In the genomic region with DNA sequence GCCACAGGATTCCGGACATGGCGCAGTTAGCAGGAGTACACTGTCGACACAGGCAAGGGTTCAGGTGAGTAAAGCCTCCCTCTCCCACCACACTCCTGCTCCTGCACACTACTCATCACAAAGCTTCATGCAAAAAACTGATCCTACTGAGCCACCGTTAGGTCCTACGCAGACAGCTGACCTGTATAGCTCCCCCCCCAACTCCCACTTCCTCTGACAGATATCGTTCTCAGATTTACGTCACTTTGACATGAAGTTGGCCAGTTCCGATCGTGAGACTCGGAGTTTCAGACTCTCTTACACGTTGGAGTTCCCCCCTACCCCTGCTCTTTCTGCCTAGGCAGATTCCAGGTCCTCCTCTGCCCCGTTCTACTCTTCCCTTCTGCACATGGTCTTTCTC, we compare ENCODE assay signal across 20 mouse cellular contexts.
"Had no signal": no experiment of that assay in that cellular context is flagged by ENCODE, and none has a peak within 500 bp of the region (broad histone marks: within the 10 kb centered on the region; RNA-seq: fewer than 3 reads in every experiment).

No protein-coding gene starts in this region.

- H3K27me3 ChIP-seq: intestine, embryonic 15.5 days; kidney, embryonic 15.5 days; neural tube, embryonic 12.5 days; neural tube, embryonic 15.5 days had no signal

- H3K4me3 ChIP-seq: intestine, embryonic 15.5 days; kidney, embryonic 15.5 days; left cerebral cortex, adult 2 months; neural tube, embryonic 12.5 days; neural tube, embryonic 15.5 days had no signal

- H3K4me1 ChIP-seq: intestine, embryonic 15.5 days; kidney, embryonic 15.5 days; neural tube, embryonic 12.5 days; neural tube, embryonic 15.5 days had no signal

- H3K9ac ChIP-seq: intestine, embryonic 15.5 days; kidney, embryonic 15.5 days; liver, embryonic 14.5 days; liver, postnatal 0 days; lung, embryonic 14.5 days; neural tube, embryonic 12.5 days; neural tube, embryonic 15.5 days had no signal

- H3K4me2 ChIP-seq: intestine, embryonic 15.5 days; kidney, embryonic 15.5 days; lung, embryonic 14.5 days; midbrain, embryonic 11.5 days; neural tube, embryonic 12.5 days; neural tube, embryonic 15.5 days had no signal

- ATAC-seq: intestine, embryonic 15.5 days; liver, postnatal 0 days; lung, postnatal 0 days had no signal

- H3K9me3 ChIP-seq: intestine, embryonic 15.5 days; neural tube, embryonic 12.5 days; neural tube, embryonic 15.5 days had no signal

- DNase-seq: kidney, adult 8-10 months; kidney, postnatal 10 days; kidney, postnatal 36 days; layer of hippocampus, postnatal 36 days; liver, postnatal 0 days; lung, embryonic 14.5 days; midbrain, embryonic 14.5 days; retina, postnatal 1 day; right cerebral cortex, postnatal 25 days; spleen, adult 18-20 months; thymus, adult 18-20 months had no signal

- H3K36me3 ChIP-seq: intestine, embryonic 15.5 days; kidney, embryonic 15.5 days; neural tube, embryonic 12.5 days; neural tube, embryonic 15.5 days had no signal

- H3K27ac ChIP-seq: intestine, embryonic 15.5 days; kidney, embryonic 15.5 days; left cerebral cortex, adult 2 months; liver, embryonic 14.5 days; macrophage; neural tube, embryonic 12.5 days; neural tube, embryonic 15.5 days had no signal
